Mouse (Mus musculus): ENCODE results near the gene Col11a2. TPM values are rescaled to one million over a fixed set of nuclear protein-coding genes. Genes with fewer than 3 reads are reported as not detected.

Col11a2 gene
- polyA plus RNA-seq, 1 experiment from 2014 or later: 0.67 TPM

- no peaks in the 10 kb centered on the region for H3K4me1 ChIP-seq (replicated peaks; ENCODE audit: control insufficient read depth, insufficient read depth, low read length)
- no peak overlapping the region for H3K4me3 ChIP-seq (ENCODE audit: low read depth, low read length)
- no peaks in the 10 kb centered on the region for H3K9me3 ChIP-seq (ENCODE audit: control insufficient read depth, low read length)
- ATAC-seq (replicated peaks; ENCODE audit: low FRiP score): no peak
- no peak overlapping the region for H3K4me2 ChIP-seq
- peaks cover 37% of the 10 kb centered on the region for H3K36me3 ChIP-seq (ENCODE audit: control insufficient read depth, insufficient read depth, low read length)
- no peak for DNase-seq (ENCODE audit: low spot score)
- H3K27ac ChIP-seq (ENCODE audit: low read depth, low read length): no peak overlapping the region
- no peaks in the 10 kb centered on the region for H3K27me3 ChIP-seq (replicated peaks; ENCODE audit: control insufficient read depth, insufficient read depth, low read length)
- H3K9ac ChIP-seq (ENCODE audit: low read depth, low read length): no peak overlapping the region
- 80% methylated on average over 14 of the region's 14 CpGs for WGBS
Measured at GRCm38 (mm10) chr17:34109038-34109805, 70.0 kb downstream of the Col11a2 start.

- peak overlapping the region; percentile 45; the same call in 1 of the 2 replicates for H3K27ac ChIP-seq (ENCODE audit: low read depth, low read length)
- ATAC-seq (replicated peaks; ENCODE audit: low FRiP score) (no peak), DNase-seq (ENCODE audit: low spot score) (no peak)
- 74% methylated on average over 3 of the region's 3 CpGs for WGBS
- H3K27me3 ChIP-seq (replicated peaks; ENCODE audit: control insufficient read depth, insufficient read depth, low read length): no peaks in the 10 kb centered on the region
- no peaks in the 10 kb centered on the region for H3K9me3 ChIP-seq (ENCODE audit: control insufficient read depth, low read length)
- no peak overlapping the region for H3K4me3 ChIP-seq (ENCODE audit: low read depth, low read length)
- H3K4me2 ChIP-seq: no peak overlapping the region
- H3K4me1 ChIP-seq (replicated peaks; ENCODE audit: control insufficient read depth, insufficient read depth, low read length): no peaks in the 10 kb centered on the region
- peaks cover 43% of the 10 kb centered on the region for H3K36me3 ChIP-seq (ENCODE audit: control insufficient read depth, insufficient read depth, low read length)
- no peak overlapping the region for H3K9ac ChIP-seq (ENCODE audit: low read depth, low read length)
Measured at GRCm38 (mm10) chr17:34109806-34110195, 70.6 kb downstream of the Col11a2 start.

- WGBS: 71% methylated on average over 8 of the region's 8 CpGs
- Histone ChIP-seq H3K4me2 (no peak overlapping the region), H3K4me3 (ENCODE audit: low read depth, low read length) (no peak overlapping the region), H3K36me3 (ENCODE audit: control insufficient read depth, insufficient read depth, low read length) (peaks cover 48% of the 10 kb centered on the region), H3K9ac (ENCODE audit: low read depth, low read length) (no peak overlapping the region), H3K27ac (ENCODE audit: low read depth, low read length) (peak overlapping the region; percentile 45; the same call in 1 of the 2 replicates), H3K27me3 (replicated peaks; ENCODE audit: control insufficient read depth, insufficient read depth, low read length) (no peaks in the 10 kb centered on the region), H3K4me1 (replicated peaks; ENCODE audit: control insufficient read depth, insufficient read depth, low read length) (no peaks in the 10 kb centered on the region), H3K9me3 (ENCODE audit: control insufficient read depth, low read length) (no peaks in the 10 kb centered on the region)
- DNase-seq (ENCODE audit: low spot score) (no peak), ATAC-seq (replicated peaks; ENCODE audit: low FRiP score) (no peak)
Measured at GRCm38 (mm10) chr17:34110309-34110708, 71.1 kb downstream of the Col11a2 start.

- 93% methylated on average over 7 of the region's 7 CpGs for WGBS
- Histone ChIP-seq H3K4me2 (no peak overlapping the region), H3K27me3 (replicated peaks; ENCODE audit: control insufficient read depth, insufficient read depth, low read length) (no peaks in the 10 kb centered on the region), H3K9me3 (ENCODE audit: control insufficient read depth, low read length) (no peaks in the 10 kb centered on the region), H3K27ac (ENCODE audit: low read depth, low read length) (no peak overlapping the region), H3K36me3 (ENCODE audit: control insufficient read depth, insufficient read depth, low read length) (peaks cover 81% of the 10 kb centered on the region), H3K9ac (ENCODE audit: low read depth, low read length) (no peak overlapping the region), H3K4me3 (ENCODE audit: low read depth, low read length) (no peak overlapping the region), H3K4me1 (replicated peaks; ENCODE audit: control insufficient read depth, insufficient read depth, low read length) (peaks cover 14% of the 10 kb centered on the region)
- DNase-seq (ENCODE audit: low spot score) (no peak), ATAC-seq (replicated peaks; ENCODE audit: low FRiP score) (no peak)
Measured at GRCm38 (mm10) chr17:34114114-34114513, 74.9 kb downstream of the Col11a2 start.

MicroRNAs within 50 kb of the gene (microRNA counts, 519-probe panel; counts per million panel counts)
- not detected for microRNA mmu-miR-219

Small RNAs within 50 kb of the gene (microRNA-seq; reads per million reads assigned to microRNA genes)
- gene Mir219a-1 (ENCODE audit: borderline number of aligned reads) (not detected), gene Mir219c (ENCODE audit: borderline number of aligned reads) (not detected)

Other genes with a start within 250 kb of the Col11a2 start
- gene Kank3, start 228.9 kb upstream of the Col11a2 start, polyA plus RNA-seq (2014; fragmentation: Nextera tagmentation; extraction: Ambion mirVana): 21.4 and 23.4 TPM in 2 replicates
- gene Rps28, start 214.9 kb upstream of the Col11a2 start, polyA plus RNA-seq (2014; fragmentation: Nextera tagmentation; extraction: Ambion mirVana): 1,026 and 1,173 TPM in 2 replicates
- 390 and 411 TPM in 2 replicates for gene Ndufa7, start 214.9 kb upstream of the Col11a2 start, polyA plus RNA-seq (2014; fragmentation: Nextera tagmentation; extraction: Ambion mirVana)
- gene Cd320, start 196.3 kb upstream of the Col11a2 start, polyA plus RNA-seq (2014; fragmentation: Nextera tagmentation; extraction: Ambion mirVana): 44.1 and 49.7 TPM in 2 replicates
- not detected in 2 replicates for gene Gm7029, start 165.6 kb upstream of the Col11a2 start, polyA plus RNA-seq (2014; fragmentation: Nextera tagmentation; extraction: Ambion mirVana)
- 10.2 and 11.8 TPM in 2 replicates for gene Kifc1, start 148.8 kb upstream of the Col11a2 start, polyA plus RNA-seq (2014; fragmentation: Nextera tagmentation; extraction: Ambion mirVana)
- gene Platr17, start 134.3 kb upstream of the Col11a2 start, polyA plus RNA-seq (2014; fragmentation: Nextera tagmentation; extraction: Ambion mirVana): 1.8 and 2.2 TPM in 2 replicates
- 46.9 and 52.9 TPM in 2 replicates for gene Daxx, start 130.0 kb upstream of the Col11a2 start, polyA plus RNA-seq (2014; fragmentation: Nextera tagmentation; extraction: Ambion mirVana)
- gene Tapbp, start 123.5 kb upstream of the Col11a2 start, polyA plus RNA-seq (2014; fragmentation: Nextera tagmentation; extraction: Ambion mirVana): 28.1 and 29.1 TPM in 2 replicates
- 12.4 and 13.0 TPM in 2 replicates for gene Zbtb22, start 123.5 kb upstream of the Col11a2 start, polyA plus RNA-seq (2014; fragmentation: Nextera tagmentation; extraction: Ambion mirVana)
- 22.1 and 25.6 TPM in 2 replicates for gene Rgl2, start 109.9 kb upstream of the Col11a2 start, polyA plus RNA-seq (2014; fragmentation: Nextera tagmentation; extraction: Ambion mirVana)
- gene Pfdn6, start 99.1 kb upstream of the Col11a2 start, polyA plus RNA-seq (2014; fragmentation: Nextera tagmentation; extraction: Ambion mirVana): 266 and 286 TPM in 2 replicates
- gene Wdr46, start 98.8 kb upstream of the Col11a2 start, polyA plus RNA-seq (2014; fragmentation: Nextera tagmentation; extraction: Ambion mirVana): 62.6 and 67.0 TPM in 2 replicates
- gene B3galt4, start 87.9 kb upstream of the Col11a2 start, polyA plus RNA-seq (2014; fragmentation: Nextera tagmentation; extraction: Ambion mirVana): 2.9 and 3.5 TPM in 2 replicates
- 47.2 and 49.1 TPM in 2 replicates for gene Vps52, start 83.6 kb upstream of the Col11a2 start, polyA plus RNA-seq (2014; fragmentation: Nextera tagmentation; extraction: Ambion mirVana)
- 2,164 and 2,343 TPM in 2 replicates for gene Rps18, start 83.4 kb upstream of the Col11a2 start, polyA plus RNA-seq (2014; fragmentation: Nextera tagmentation; extraction: Ambion mirVana)
- gene H2-K1, start 39.1 kb upstream of the Col11a2 start, polyA plus RNA-seq (2014; fragmentation: Nextera tagmentation; extraction: Ambion mirVana): 82.7 and 84.9 TPM in 2 replicates
- gene Ring1, start 14.8 kb upstream of the Col11a2 start, polyA plus RNA-seq (2014; fragmentation: Nextera tagmentation; extraction: Ambion mirVana): 3.4 and 5.5 TPM in 2 replicates
- gene H2-Ke6, start 11.4 kb upstream of the Col11a2 start, polyA plus RNA-seq (2014; fragmentation: Nextera tagmentation; extraction: Ambion mirVana): 34.2 and 45.1 TPM in 2 replicates
- 73.9 and 75.9 TPM in 2 replicates for gene Slc39a7, start 7.8 kb upstream of the Col11a2 start, polyA plus RNA-seq (2014; fragmentation: Nextera tagmentation; extraction: Ambion mirVana)
- gene Rxrb, start 7.6 kb upstream of the Col11a2 start, polyA plus RNA-seq (2014; fragmentation: Nextera tagmentation; extraction: Ambion mirVana): 30.8 and 31.5 TPM in 2 replicates
- gene H2-Oa, start 52.9 kb downstream of the Col11a2 start, polyA plus RNA-seq (2014; fragmentation: Nextera tagmentation; extraction: Ambion mirVana): 0.26 and 0.56 TPM in 2 replicates
- gene H2-DMa, start 80.1 kb downstream of the Col11a2 start, polyA plus RNA-seq (2014; fragmentation: Nextera tagmentation; extraction: Ambion mirVana): 5.6 and 5.9 TPM in 2 replicates
- gene Brd2, start 83.2 kb downstream of the Col11a2 start, polyA plus RNA-seq (2014; fragmentation: Nextera tagmentation; extraction: Ambion mirVana): 86.1 and 90.8 TPM in 2 replicates
- 0.32 and 0.34 TPM in 2 replicates for gene H2-DMb2, start 103.9 kb downstream of the Col11a2 start, polyA plus RNA-seq (2014; fragmentation: Nextera tagmentation; extraction: Ambion mirVana)
- gene H2-DMb1, start 113.6 kb downstream of the Col11a2 start, polyA plus RNA-seq (2014; fragmentation: Nextera tagmentation; extraction: Ambion mirVana): 0.19 and 0.43 TPM in 2 replicates
- gene Tap1, start 148.1 kb downstream of the Col11a2 start, polyA plus RNA-seq (2014; fragmentation: Nextera tagmentation; extraction: Ambion mirVana): 1.5 and 1.8 TPM in 2 replicates
- 2.3 and 4.0 TPM in 2 replicates for gene Psmb9, start 148.3 kb downstream of the Col11a2 start, polyA plus RNA-seq (2014; fragmentation: Nextera tagmentation; extraction: Ambion mirVana)
- 8.4 and 10.3 TPM in 2 replicates for gene Psmb8, start 158.3 kb downstream of the Col11a2 start, polyA plus RNA-seq (2014; fragmentation: Nextera tagmentation; extraction: Ambion mirVana)
- gene Tap2, start 164.1 kb downstream of the Col11a2 start, polyA plus RNA-seq (2014; fragmentation: Nextera tagmentation; extraction: Ambion mirVana): 6.6 and 7.4 TPM in 2 replicates
- gene H2-Ob, start 199.5 kb downstream of the Col11a2 start, polyA plus RNA-seq (2014; fragmentation: Nextera tagmentation; extraction: Ambion mirVana): not detected in 2 replicates
- 3.9 and 4.1 TPM in 2 replicates for gene H2-Ab1, start 218.3 kb downstream of the Col11a2 start, polyA plus RNA-seq (2014; fragmentation: Nextera tagmentation; extraction: Ambion mirVana)
- not detected in 2 replicates for gene H2-Aa, start 248.4 kb downstream of the Col11a2 start, polyA plus RNA-seq (2014; fragmentation: Nextera tagmentation; extraction: Ambion mirVana)

Data from liver, embryonic 11.5 days (tissue).